Mouse (Mus musculus) intestine, embryonic 16.5 days (tissue): ENCODE results near the gene Tma16. TPM values are rescaled to one million over a fixed set of nuclear protein-coding genes. Genes with fewer than 3 reads are reported as not detected.

ENCODE experiments used
- ATAC-seq: fragments of 200-750 bp; cut with Nextera tagmentation; 2 replicates; pipeline ENCODE4 v1.8.0; 2017; ENCODE audit warnings: moderate TSS enrichment, moderate library complexity
- H3K27ac ChIP-seq: fragments of 300-500 bp; sonication (generic); 2 replicates; pipeline ENCODE4 v1.5.1; 2014; ENCODE audit warnings: mild to moderate bottlenecking, low read length
- H3K27me3 ChIP-seq: fragments of 300-500 bp; sonication (generic); replicated peaks from 2 replicates; pipeline ENCODE4 v1.6.1; 2014; ENCODE audit warnings: low read length, control low read depth, mixed read lengths; ENCODE audit not compliant: control insufficient read depth, insufficient read depth
- H3K36me3 ChIP-seq: fragments of 300-500 bp; sonication (generic); 2 replicates; pipeline ENCODE4 v1.6.1; 2014; ENCODE audit warnings: low read length, control low read depth; ENCODE audit not compliant: control insufficient read depth, insufficient read depth
- H3K4me1 ChIP-seq: fragments of 300-500 bp; sonication (generic); 2 replicates; pipeline ENCODE4 v1.6.1; 2014; ENCODE audit warnings: low read length, control low read depth, mixed read lengths; ENCODE audit not compliant: control insufficient read depth, insufficient read depth
- H3K4me2 ChIP-seq: fragments of 300-500 bp; sonication (generic); 2 replicates; pipeline ENCODE4 v1.6.1; 2014; ENCODE audit warnings: low read depth, low read length, control low read depth
- H3K4me3 ChIP-seq: fragments of 300-500 bp; sonication (generic); 2 replicates; pipeline ENCODE4 v1.5.1; 2014; ENCODE audit warnings: mild to moderate bottlenecking, low read length
- H3K9ac ChIP-seq: fragments of 300-500 bp; sonication (generic); 2 replicates; pipeline ENCODE4 v1.6.1; 2014; ENCODE audit warnings: low read depth, low read length
- H3K9me3 ChIP-seq: fragments of 300-500 bp; sonication (generic); 2 replicates; pipeline ENCODE4 v1.6.1; 2016; ENCODE audit warnings: low read length, control low read depth; ENCODE audit not compliant: control insufficient read depth
- WGBS: fragments of 180-500 bp; shearing (Covaris S2); extraction: QIAGEN DNeasy Blood & Tissue Kit; methylation state at CpG from one replicate; pipeline ENCODE4 v1.1.7; 2014; 5-methylcytosine and 5-hydroxymethylcytosine counted together
- polyA plus RNA-seq: library from polyadenylated mRNA; unstranded; fragments of >200 nt; fragmentation: Nextera tagmentation; extraction: Ambion mirVana; gene quantifications from 2 replicates; pipeline ENCODE4 v1.2.1, GENCODE M21; 2015

Tma16 gene
- polyA plus RNA-seq, 1 experiment from 2014 or later: 11.3 TPM

DNA sequence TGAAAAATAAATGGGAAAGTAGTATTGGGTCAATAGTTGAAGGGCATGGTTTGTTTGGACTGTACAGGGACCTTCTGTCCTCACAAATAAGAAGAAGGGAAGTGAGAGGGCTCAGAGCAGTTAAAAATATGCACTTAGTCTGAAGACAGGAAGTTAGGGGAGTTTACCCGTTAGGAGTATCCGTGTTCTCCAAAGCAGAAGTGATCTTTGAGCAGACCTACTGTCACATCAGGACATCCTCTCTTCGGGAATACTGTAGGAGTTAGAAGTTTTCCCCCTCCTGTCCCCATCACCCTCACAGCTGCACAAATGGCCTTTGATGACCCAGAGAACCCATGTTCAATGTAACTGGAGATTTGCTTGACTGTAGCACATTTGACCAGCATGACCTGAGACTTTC is 48.4 kb downstream of the Tma16 start:
- WGBS: 49% methylated on average over 3 of the region's 3 CpGs
- H3K27ac ChIP-seq: no peak overlapping the region
- H3K9me3 ChIP-seq: no peaks in the 10 kb centered on the region
- H3K9ac ChIP-seq: no peak overlapping the region
- ATAC-seq: no peak
- H3K27me3 ChIP-seq: no peaks in the 10 kb centered on the region
- no peaks in the 10 kb centered on the region for H3K4me1 ChIP-seq
- no peak overlapping the region for H3K4me3 ChIP-seq
- H3K4me2 ChIP-seq: no peak overlapping the region
- no peaks in the 10 kb centered on the region for H3K36me3 ChIP-seq

DNA sequence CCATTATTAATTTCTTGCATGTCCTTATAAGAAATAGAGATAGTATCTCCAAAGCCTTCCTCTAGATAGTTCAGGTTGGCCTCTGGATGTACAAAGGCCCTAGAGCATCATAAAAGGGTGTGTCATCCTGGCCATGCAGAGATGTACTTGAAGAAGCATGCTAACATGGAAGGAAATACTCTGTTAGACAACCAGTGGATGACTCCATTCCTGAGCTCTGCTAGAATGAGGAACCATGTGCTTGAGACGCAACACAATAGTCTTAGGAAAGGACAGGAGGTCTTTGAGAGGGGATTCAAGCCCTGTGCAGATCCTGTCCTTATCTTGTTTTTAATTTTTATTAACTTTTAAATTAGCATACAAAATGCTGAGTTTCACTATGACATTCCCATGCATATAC is 49.5 kb downstream of the Tma16 start:
- no peak for ATAC-seq
- Histone ChIP-seq H3K36me3 (no peaks in the 10 kb centered on the region), H3K4me3 (no peak overlapping the region), H3K9ac (no peak overlapping the region), H3K27me3 (no peaks in the 10 kb centered on the region), H3K27ac (no peak overlapping the region), H3K4me2 (no peak overlapping the region), H3K4me1 (no peaks in the 10 kb centered on the region), H3K9me3 (no peaks in the 10 kb centered on the region)
- WGBS: 100% methylated on average over 1 of the region's 1 CpGs

- no peak for ATAC-seq
These were observed 52.8 kb downstream of the Tma16 start for GRCm38 (mm10) chr8:66433577-66433976.

DNA sequence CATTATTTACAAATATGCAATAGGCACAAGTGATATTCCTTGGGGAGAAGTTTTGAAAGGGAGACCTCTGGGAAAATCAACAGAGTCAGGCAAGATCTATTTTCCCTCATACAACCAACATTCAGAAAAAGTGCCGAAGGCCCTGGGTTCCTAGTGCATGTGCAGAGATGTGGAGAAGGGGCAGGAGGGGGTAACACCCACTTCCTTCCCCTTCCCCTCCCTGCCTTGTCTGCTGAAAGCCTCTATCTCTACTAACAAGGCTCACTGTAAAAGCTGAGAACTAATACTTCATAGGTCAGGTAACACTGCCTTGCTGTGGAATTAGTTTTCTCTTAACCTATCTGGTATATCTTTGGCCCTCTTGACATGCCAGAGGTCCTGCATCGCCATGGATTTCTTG is 55.7 kb downstream of the Tma16 start:
- WGBS: 74% methylated on average over 2 of the region's 2 CpGs

More at GRCm38 (mm10) chr8:66433577-66433976, 52.8 kb downstream of the Tma16 start:
- no peaks in the 10 kb centered on the region for H3K27me3 ChIP-seq
- H3K4me3 ChIP-seq: no peak overlapping the region
- no peaks in the 10 kb centered on the region for H3K36me3 ChIP-seq
- no peak overlapping the region for H3K4me2 ChIP-seq
- no peak overlapping the region for H3K9ac ChIP-seq
- no peaks in the 10 kb centered on the region for H3K4me1 ChIP-seq
- no peak overlapping the region for H3K27ac ChIP-seq
- no peaks in the 10 kb centered on the region for H3K9me3 ChIP-seq

More for the DNA sequence above, 55.7 kb downstream of the Tma16 start:
- no peaks in the 10 kb centered on the region for H3K27me3 ChIP-seq
- ATAC-seq: no peak
- no peak overlapping the region for H3K4me3 ChIP-seq
- no peaks in the 10 kb centered on the region for H3K9me3 ChIP-seq
- H3K9ac ChIP-seq: no peak overlapping the region
- no peaks in the 10 kb centered on the region for H3K4me1 ChIP-seq
- no peaks in the 10 kb centered on the region for H3K36me3 ChIP-seq
- H3K4me2 ChIP-seq: no peak overlapping the region
- H3K27ac ChIP-seq: no peak overlapping the region

Other genes starting within 250 kb of the Tma16 start
- gene Tktl2, start 25.2 kb upstream of the Tma16 start, polyA plus RNA-seq: not detected in 2 replicates
- 0.07 and 0.13 TPM in 2 replicates for gene Npy5r, start 201.6 kb upstream of the Tma16 start, polyA plus RNA-seq
- 1.3 TPM in 2 replicates for gene Npy1r, start 210.7 kb upstream of the Tma16 start, polyA plus RNA-seq